In the genomic region with DNA sequence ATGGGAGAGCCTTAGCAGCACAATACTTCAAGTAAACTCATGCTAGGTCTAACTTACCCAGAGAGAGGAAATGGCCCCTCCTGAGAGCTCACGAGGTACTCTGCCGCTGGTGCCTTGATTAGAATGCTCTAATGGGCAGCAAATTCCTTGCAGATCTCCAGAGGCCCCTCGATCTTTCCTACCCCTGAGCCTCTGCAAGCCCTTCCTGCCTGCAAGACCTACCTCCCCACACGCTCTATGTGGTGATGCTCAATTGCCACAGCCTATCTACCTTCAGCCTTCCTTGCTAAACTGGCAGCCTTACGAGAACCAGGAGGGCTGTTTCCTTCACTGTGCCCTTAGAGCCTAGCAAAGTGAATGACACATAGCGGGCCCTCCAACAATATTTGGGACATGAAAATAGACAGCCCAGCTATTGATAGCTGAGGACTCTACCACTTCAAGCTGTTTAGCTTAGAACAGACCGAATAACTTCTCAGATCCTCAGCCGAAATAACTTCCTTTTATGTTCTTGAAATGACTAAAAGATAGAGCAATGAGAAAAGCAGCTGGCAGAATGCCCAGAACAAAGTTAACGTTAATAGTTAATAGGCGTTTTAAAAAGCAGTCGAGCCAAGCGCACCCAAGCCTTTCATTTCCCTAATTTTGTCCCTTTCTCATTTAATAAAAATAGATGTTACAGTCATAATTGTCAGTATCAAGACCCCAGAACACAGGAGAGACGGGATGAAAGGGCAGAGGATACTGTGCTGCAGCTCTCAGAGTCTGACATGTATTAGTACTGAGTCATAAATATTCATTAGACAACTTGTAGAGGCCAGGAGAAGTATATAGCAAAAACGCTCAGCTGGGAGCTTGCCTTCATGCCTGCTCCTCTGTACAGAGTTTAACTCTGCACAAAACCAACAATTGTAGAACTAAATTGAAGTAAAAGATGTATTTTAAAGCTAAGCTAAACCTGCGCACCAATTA, we compare ENCODE assay signal across 8 mouse cellular contexts. TPM values are rescaled to one million over a fixed set of nuclear protein-coding genes. Genes with fewer than 3 reads are reported as not detected.
DNase-seq lines count a peak whose midpoint lies in the region; ATAC-seq and TF ChIP-seq lines count a peak whose summit lies in the region.

No protein-coding gene starts in this region.

- TF ChIP-seq CTCF in embryonic fibroblast, embryonic 13.5 days (IDR thresholded peaks at IDR 0.05; ENCODE audit: borderline replicate concordance, insufficient read depth, low read length) = no peak
- no peak for TF ChIP-seq CTCF in cerebellum, adult 2 months (IDR thresholded peaks at IDR 0.05; ENCODE audit: borderline replicate concordance, insufficient read depth, low read depth, low read length)

- H3K4me1 ChIP-seq in forebrain, embryonic 14.5 days (ENCODE audit: control insufficient read depth, insufficient read depth, low read length) = peaks cover 7% of the 10 kb centered on the region
- H3K4me1 ChIP-seq in forebrain, embryonic 10.5 days = peaks cover 7% of the 10 kb centered on the region
- no peaks in the 10 kb centered on the region; the same call in 1 of the 2 replicates for H3K4me1 ChIP-seq in embryonic fibroblast, embryonic 13.5 days (ENCODE audit: control insufficient read depth, insufficient read depth, low read length)
- H3K4me1 ChIP-seq in cerebellum, adult 2 months (ENCODE audit: control insufficient read depth, insufficient read depth, low read length) = no peaks in the 10 kb centered on the region

- TF ChIP-seq POLR2A in embryonic fibroblast, embryonic 13.5 days (IDR thresholded peaks at IDR 0.05; ENCODE audit: low read depth, low read length) = no peak
- TF ChIP-seq POLR2A in cerebellum, adult 2 months (IDR thresholded peaks at IDR 0.05; ENCODE audit: borderline replicate concordance, insufficient read depth, low read length) = no peak

- no peaks in the 10 kb centered on the region for H3K27me3 ChIP-seq in forebrain, embryonic 14.5 days (replicated peaks; ENCODE audit: control insufficient read depth, insufficient read depth, low read length)
- no peaks in the 10 kb centered on the region for H3K27me3 ChIP-seq in forebrain, embryonic 10.5 days (ENCODE audit: poor library complexity, severe bottlenecking)
- no peaks in the 10 kb centered on the region for H3K27me3 ChIP-seq in cerebellum, adult 2 months (ENCODE audit: control insufficient read depth, insufficient read depth, low read length)

- H3K9me3 ChIP-seq in forebrain, embryonic 14.5 days (replicated peaks; ENCODE audit: control insufficient read depth, low read length) = no peaks in the 10 kb centered on the region
- no peaks in the 10 kb centered on the region for H3K9me3 ChIP-seq in forebrain, embryonic 10.5 days

- H3K36me3 ChIP-seq in forebrain, embryonic 14.5 days (ENCODE audit: control insufficient read depth, insufficient read depth, low read length) = no peaks in the 10 kb centered on the region
- H3K36me3 ChIP-seq in forebrain, embryonic 10.5 days (replicated peaks) = no peaks in the 10 kb centered on the region

- no peak overlapping the region for H3K27ac ChIP-seq in forebrain, embryonic 14.5 days (ENCODE audit: low read depth, low read length)
- no peak overlapping the region for H3K27ac ChIP-seq in forebrain, embryonic 10.5 days
- H3K27ac ChIP-seq in embryonic fibroblast, embryonic 13.5 days (ENCODE audit: insufficient read depth, low read length) = peak overlapping the region; percentile 12
- no peak overlapping the region for H3K27ac ChIP-seq in cerebellum, adult 2 months (ENCODE audit: insufficient read depth, low read length)

- peak; percentile 71 for DNase-seq in forebrain, embryonic 14.5 days (ENCODE audit: low spot score)
- no peak for DNase-seq in forebrain, embryonic 10.5 days (ENCODE audit: extremely low spot score, low spot score)
- peak; percentile 28 for DNase-seq in 416B (ENCODE audit: low read depth)
- peak; percentile 70 to 71 for DNase-seq in kidney, postnatal 36 days
- DNase-seq in thymus, postnatal 25 days = no peak
- DNase-seq in gastrocnemius, postnatal 10 days = no peak
- DNase-seq in cerebellum, adult 2 months = no peak

- no peak overlapping the region for H3K4me2 ChIP-seq in forebrain, embryonic 14.5 days (ENCODE audit: low read length)

- H3K9ac ChIP-seq in forebrain, embryonic 14.5 days (ENCODE audit: low read length) = no peak overlapping the region

- 19% methylated on average over 15 of the region's 15 CpGs for WGBS in forebrain, embryonic 14.5 days
- 81% methylated on average over 15 of the region's 15 CpGs for WGBS in forebrain, embryonic 10.5 days
- 34% methylated on average over 15 of the region's 15 CpGs for WGBS in cerebellum, adult 2 months

- ATAC-seq in forebrain, embryonic 14.5 days = peak; percentile 74

- no peak overlapping the region for H3K4me3 ChIP-seq in forebrain, embryonic 14.5 days (ENCODE audit: low read depth, low read length)
- H3K4me3 ChIP-seq in forebrain, embryonic 10.5 days = no peak overlapping the region
- H3K4me3 ChIP-seq in embryonic fibroblast, embryonic 13.5 days (ENCODE audit: insufficient read depth, low read length) = no peak overlapping the region
- H3K4me3 ChIP-seq in cerebellum, adult 2 months (replicated peaks; ENCODE audit: insufficient read depth, low read depth, low read length) = no peak overlapping the region

RNA-seq across cellular contexts. Expression of a gene that starts 17.9 kb away (rescaled TPM):
- 28.6 and 36.8 TPM in 2 replicates for polyA plus RNA-seq in forebrain, embryonic 14.5 days (2014; fragmentation: Nextera tagmentation; extraction: Ambion mirVana)
- polyA plus RNA-seq in forebrain, embryonic 10.5 days (2016; fragmentation: Nextera tagmentation; extraction: Ambion mirVana) = 39.1 and 45.6 TPM in 2 replicates
- polyA plus RNA-seq in embryonic fibroblast, embryonic 13.5 days (2011; ENCODE audit: insufficient read length, low read depth, missing spikeins) = 148 and 149 TPM in 2 replicates
- 10 to 100 TPM; 45.5 to 52.2 TPM for total RNA-seq in gastrocnemius, postnatal 10 days (2021)
- 21.4 and 22.2 TPM in 2 replicates for polyA plus RNA-seq in cerebellum, adult 2 months (2012; rRNA removed)

Comparison
In these comparisons a context has a peak if more than half of its experiments do, and no peak if none do; other contexts are left out.
1. DNase-seq: peak in forebrain, embryonic 14.5 days (single experiment), 416B (single experiment) and kidney, postnatal 36 days (2 of 2); none in forebrain, embryonic 10.5 days (single experiment), thymus, postnatal 25 days (single experiment), gastrocnemius, postnatal 10 days (single experiment) and cerebellum, adult 2 months (0 of 2).